Mouse (Mus musculus) erythroblast, embryonic 14.5 days (primary cell): ENCODE measurements around the gene Slit2.

Experiments used
- GATA1 ChIP-seq: IDR thresholded peaks from 2 replicates; pipeline ENCODE4 v1.6.1; 2012; ENCODE audit warnings: low read length, inconsistent platforms, mixed read lengths
- TAL1 ChIP-seq: IDR thresholded peaks from 3 replicates; pipeline ENCODE4 v1.6.1; 2012; ENCODE audit warnings: low read length, inconsistent platforms, mixed read lengths

DNA sequence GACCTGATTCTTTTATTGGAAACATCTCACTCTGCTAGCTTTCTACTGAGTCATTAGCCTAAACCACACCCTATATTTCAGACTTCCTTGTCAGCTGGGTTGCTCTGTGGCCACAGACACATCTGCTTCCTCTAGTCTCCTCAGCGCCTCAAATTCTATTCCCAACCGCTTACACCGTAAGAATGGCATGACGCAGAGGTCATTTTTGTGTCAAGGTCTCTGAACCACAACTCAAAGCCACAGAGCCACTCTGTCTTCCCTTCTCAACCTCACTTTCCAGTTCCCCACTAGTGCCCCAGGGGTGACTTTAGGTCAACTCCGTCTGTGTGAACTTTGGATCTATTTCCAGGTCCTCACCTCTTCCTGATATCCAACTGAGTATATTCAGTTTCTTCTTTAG is 348.5 kb downstream of the Slit2 start:
- no peak for TF ChIP-seq GATA1
- no peak for TF ChIP-seq TAL1
